Mouse (Mus musculus) right cerebral cortex, postnatal 14 days (tissue): Measurements from ENCODE around the gene Sars.

Experiments
- DNase-seq: peaks from one replicate; pipeline ENCODE4 v3.0.0; 2022

The Sars gene

DNA sequence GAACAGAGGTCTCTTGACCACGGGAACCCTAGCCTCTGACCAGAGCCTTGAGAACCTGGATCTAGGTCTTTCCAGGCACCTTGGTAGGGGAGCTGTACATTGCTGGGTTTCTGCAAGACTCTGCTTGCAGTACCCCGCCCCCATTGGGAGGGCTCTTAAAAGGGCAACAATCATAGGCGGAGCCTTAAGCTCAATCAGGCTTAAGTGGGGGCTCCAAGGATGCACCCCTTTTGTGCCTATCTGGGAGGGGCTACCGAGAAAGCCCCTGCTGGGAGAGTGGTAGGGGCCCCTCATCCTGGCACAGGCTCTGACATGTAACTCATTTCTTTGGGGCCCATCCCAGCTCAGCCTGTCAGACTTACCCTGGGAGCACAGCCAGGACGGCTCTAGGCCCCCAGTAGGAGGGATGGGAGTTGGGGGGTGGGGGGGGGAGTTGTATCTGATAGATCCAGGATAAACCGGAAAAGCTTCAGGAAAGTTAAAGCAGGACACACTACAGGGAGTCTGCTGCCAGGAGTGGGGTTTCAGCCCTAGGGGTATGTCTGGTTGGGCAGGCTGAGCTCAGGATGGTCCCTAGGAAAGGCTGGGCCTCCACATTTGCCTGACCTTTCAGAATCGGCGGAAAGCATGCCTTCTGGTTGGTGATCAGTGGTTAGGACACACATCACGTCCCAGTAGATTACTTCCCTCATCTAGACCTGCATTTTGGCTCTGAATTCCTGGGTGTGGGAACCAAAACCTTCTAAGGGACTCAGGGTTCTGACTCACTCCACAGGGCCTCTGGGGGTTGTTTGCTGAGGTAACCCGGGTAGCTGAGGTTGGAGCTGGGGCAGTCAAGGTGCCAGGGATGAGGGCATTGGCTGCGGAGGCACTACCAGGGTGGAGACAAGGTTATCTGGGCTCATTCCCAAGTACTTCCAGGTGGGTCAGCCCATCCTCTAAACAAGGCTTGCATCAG, 20.9 kb downstream of the Sars start:
- peak; percentile 65 for DNase-seq

DNA sequence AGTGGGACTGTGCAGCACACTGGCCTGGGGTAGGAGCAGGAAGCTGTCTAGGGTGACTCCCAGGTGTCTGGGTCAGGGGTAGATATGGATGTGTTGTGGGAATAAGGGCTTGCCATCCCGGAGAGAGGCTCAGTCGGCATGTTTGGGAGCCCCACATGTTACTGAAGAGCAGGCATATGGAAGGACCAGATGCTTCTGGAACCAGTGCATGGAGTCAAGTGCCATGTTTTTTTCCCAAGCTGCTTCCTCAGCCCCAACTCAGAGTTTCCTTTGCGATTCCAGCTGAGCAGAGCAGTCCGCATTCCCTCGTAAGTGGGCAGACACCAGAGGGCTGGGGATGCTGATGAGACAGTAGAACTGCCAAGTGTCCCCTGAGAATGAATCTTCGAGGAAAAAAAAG, 22.0 kb downstream of the Sars start:
- DNase-seq, result no peak

DNA sequence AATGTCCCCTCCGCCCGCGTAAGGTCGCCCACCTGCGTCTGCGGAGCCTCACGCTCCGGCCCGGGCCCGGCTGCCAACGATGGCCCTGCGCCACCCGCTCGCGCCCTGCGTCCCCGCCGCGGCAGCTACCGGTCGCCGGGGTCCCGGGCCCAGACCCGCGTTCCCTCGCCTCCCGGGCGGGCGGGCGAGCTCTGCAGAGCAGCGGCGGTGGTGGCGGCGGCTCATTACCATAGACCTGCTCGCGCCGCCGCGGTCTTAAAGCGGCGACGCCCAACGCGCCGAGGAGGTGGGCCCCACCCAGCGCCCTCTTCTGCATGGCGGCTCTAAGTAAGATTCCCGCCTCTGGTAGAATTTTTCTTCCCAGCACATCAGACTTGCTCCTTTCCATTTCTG, 29.2 kb downstream of the Sars start:
- peak; percentile 85 for DNase-seq

DNA sequence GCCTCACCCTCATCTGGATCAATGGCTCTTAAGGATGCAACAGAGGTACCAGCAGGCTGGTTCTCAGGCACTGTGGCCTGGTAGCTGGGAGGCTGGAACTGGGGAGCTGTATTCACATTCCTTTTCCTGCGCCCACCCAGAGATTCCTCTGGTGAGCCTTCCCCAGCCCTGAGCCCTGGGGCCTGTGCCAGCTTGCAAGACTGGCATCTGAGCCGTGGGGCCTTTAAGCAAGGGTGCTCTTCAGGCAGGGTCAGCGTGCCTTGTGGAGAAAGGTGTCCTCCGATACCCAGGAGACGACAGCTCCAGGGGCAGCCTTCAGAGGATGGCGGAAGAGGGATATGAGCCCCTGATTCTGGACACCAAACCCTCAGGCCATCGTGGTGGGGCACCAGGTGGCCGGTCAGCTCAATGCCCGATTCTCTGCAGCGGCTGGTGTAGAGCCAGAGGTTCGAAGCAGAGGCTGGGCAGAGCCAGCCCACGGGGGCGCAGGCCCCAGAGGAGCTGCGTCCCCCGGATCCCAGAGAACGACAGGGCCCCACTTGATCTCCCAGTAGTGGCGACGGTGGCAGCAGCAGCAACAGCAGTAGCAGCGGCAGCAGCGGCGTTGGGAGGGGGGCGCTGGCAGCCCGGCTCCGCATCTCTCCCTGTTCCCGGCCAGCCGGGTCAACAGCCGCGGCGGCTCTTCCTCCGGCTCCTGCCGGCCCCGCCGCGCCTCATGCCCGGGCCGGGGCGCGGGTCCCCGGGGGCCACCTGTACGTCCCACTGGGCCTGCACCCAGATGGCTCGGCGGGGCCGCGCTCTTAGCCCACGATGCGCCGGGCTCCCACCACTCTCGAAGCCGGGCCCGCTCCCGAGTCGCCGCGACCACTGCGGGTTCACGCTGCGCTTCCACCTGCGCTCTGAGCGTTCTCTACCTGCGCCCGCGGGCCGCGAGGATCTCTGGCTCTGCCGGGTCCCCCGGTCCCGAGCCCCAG, 29.9 kb downstream of the Sars start, which contains the start of gene Celsr2:
Gene Celsr2 (minus strand): TSS at position 696 of the 974 bp plus-strand sequence.
- DNase-seq, result no peak

DNA sequence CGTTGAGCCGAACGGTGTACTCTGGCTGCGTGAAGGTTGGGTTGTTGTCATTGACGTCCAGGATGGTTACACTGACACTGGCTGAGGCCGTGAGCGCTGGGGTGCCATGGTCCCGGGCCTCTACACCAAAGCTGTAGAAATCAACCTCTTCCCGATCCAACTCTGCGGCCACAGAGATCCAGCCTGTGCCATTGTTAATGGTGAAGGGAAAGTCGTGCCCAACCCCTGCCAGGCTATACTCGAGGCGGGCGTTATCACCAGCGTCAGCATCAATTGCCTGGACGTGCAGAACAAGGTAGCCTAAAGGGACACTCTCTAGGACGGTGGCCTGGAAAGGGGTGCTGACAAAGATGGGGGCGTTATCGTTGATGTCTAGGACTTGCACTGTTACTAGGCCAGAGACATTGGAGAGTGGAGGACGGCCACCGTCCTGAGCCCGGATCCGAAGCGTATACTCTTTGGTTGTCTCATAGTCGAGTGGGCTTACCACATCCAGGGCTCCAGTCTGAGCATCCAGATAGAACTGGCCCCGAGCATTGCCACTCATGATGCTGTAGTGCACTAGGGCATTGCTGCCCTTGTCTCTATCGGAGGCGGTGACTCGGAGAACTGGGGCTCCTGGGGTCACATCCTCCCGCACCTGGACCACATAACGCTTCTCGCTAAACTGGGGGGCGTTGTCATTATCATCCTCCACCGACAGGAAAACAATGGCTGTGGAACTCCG, 31.2 kb downstream of the Sars start:
- no peak for DNase-seq

DNA sequence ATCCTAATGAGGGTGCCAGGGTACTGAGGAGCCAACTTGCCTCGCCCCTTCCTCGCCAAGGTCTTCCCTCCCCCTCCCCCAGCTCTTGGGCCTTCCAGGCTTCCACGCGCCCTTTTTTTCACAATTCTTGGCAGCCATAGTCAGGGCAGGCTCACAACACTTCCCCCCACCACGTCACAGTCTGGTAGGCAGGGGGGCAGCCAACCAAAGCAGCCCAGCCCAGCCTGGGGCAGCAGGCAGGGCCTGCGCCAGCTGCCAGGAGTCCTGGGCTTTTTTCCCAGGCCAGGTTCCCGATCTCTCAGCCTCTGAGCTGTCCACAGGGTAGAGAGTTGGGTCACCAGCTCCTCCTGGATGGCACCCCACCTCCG, 33.3 kb downstream of the Sars start:
- no peak for DNase-seq

DNA sequence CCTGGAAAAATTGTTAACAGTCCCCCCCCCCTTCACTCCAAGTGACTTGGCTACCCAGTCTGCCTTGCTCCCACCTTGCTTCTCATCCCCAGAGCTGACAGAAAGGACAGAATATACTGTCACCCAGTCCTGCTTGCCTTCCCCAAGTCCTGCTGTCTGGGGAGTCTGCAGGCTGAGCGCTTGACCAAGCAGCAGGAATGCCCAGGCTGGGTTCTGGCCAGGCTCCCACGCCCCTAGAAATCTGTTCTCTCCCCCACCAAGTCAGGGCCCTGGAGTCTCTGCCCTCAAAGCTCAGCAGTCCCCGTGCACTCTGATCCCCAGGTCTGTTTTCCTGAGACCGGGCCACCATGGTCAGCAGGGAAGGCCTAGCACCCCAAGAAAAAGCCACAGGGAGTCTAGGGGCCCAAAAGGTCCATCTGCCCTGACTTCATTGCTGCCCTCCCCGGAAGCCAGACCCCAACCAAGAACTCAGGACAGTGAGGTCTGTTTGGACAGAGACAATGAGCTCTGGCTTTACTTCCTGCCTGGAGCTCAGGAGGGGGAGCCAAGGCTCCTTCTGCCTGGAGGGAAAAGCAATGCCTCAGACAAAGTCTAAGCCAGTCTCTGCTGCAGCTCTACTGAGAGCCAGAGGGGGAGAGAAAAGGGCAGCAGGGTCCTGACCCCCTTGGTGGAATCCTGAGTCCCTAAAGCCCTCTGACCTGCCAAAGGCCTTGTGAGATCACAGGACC, 33.8 kb downstream of the Sars start:
- no peak for DNase-seq

DNA sequence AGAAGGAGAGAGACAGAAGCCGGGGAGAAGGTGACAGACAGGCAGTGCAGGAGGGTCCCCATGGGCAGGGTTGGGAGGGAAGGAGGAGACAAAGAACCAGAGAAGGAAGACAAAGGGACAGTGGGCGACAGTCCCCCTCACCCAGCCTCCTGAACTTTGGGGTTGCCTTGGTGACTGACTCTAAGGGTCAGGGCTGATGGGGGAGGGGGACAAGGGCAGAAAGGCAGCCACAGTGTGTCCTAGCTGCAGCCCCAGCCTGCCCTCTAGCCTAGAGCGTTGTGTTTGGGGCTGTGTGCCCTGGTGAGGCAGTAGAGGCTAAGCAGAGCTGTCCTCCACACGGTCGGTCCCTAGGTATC, 34.7 kb downstream of the Sars start:
- DNase-seq, result no peak

DNA sequence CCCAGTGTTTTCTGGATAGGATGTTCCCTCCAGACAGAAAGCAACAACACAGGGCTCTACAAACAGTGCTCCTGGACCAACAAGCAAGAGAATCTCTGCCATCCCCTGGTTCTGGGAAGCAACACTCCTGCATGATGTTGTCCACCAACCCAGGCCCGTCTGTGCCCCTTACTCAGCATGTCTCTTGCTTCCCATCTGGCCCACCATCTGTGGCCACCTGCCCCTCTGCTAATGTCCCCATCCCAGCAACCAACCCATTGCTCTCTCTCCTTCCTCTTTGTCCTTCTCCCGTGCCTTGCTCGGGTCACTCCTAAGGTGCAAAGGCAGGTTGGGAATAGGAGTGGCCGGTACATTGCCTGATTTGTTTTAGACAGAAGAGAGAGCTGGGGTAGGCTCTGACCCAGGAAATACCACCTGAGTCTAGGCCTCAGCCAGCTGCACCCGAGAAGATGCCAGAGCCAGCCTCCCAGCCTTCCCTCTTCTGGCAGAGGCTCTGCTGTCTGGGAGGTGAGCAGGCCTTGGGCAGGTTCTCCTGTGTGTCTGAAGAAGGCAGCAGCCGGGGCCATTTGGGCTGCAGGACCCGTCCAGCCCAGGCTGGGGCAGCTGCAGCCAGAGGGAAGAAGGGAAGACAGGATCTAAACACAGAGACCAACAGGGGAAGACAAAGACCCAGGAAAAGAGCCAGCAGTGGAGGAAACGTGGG, 35.2 kb downstream of the Sars start:
- no peak for DNase-seq

DNA sequence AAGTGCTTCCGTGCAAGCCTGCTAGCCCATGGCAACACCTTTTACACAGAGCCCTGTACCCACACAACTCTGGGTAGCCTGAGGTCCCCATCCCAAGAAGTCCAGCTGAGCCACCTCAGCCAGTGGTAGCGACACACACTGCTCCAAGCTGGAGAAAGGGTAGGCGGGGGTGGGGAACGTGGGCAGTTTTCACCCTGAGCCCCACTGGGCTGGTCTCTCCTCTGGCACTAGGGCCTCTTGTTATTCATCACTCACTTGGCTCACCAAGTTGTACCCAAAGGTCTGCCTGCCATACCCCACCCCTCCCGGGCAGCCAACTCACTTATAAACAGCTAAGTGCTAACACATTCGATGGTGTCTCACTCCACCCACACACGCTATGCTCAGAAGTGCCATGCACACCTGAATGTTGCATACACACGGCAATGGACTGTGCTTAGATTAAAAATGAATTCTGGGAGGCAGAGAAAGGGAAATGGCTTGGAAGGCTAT, 36.4 kb downstream of the Sars start:
- no peak for DNase-seq

DNA sequence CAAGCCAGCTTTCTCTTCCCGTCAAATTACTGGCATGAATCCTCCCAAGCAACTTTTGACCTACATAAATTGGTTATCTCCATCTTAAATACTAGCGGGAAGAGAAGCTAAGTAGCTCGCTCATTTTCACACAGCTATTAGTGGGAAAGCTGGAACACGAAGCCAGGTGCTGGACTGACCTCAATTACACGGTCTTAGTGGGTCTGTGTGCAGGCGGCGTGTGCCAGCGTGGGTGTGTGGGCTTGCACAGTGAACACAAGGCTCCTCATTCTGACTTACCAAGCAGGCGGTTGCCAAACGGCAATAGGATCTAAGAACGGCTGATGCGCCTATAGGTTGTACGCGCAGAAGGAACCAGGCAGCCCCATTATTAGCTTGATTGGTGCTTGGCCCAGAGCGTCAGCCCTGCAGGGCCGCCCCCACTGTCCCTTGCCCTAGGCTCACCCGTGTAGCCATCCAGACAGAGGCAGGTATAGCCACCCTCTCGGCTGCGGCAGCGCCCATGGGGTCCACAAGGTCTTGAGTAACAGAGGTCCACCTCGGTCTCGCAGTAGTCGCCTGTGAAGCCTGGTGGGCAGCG, 38.6 kb downstream of the Sars start:
- no peak for DNase-seq

DNA sequence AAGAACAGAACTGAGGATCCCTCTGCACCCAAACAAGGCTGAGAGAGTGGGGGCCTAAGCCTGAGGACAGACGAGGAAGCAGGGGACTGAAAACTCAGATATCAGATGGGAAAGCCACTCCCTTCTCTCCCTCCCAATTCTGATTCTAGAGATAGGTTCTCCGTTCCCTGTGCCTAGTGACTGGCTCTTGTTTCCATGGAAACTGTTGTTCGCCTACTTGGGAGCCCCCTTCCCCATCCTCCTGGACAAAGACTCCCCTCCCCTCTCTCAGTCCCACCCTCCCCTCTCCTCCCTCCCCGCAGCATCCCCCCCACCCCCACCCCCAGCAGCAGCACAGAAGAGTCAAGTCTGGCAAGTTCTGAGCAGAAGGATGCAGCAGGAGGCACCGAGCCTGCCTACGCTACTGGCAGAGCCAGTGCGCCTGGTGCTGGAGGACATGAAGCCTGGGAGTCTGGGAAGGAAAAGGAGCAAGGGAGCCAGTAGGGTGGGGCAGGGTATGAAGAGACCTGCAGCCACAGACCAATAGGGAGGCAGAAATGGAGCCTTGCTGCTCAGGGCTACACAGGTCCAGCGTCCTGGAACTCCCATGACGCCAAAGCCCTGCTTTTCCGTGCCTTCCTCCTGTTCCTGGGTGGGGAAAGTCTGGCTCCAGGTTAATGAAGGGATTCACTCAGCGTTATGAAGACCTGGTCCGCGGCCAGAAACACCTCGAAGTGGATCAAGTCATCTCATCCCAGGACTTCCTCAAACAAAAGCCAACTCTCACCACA, 39.3 kb downstream of the Sars start:
- DNase-seq, result no peak

DNA sequence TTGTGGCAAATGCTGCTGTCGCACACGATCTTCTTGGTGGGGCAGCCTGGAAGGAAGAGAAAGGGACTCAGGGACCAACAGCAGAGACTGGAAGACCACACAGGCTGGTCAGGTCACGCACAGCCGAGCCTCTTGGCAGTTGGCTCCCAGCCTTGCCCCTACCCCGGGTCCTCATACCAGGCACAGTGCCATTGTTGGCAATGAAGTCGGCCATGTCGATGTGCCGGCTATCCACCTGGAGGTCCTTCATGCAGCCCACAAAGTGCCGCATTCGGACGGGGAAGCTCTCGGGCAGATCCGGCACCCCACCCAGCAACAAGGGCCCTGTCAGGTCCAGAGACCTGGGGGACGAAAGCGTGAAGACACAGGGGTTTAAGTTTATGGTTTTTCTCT, 42.5 kb downstream of the Sars start:
- no peak for DNase-seq

DNA sequence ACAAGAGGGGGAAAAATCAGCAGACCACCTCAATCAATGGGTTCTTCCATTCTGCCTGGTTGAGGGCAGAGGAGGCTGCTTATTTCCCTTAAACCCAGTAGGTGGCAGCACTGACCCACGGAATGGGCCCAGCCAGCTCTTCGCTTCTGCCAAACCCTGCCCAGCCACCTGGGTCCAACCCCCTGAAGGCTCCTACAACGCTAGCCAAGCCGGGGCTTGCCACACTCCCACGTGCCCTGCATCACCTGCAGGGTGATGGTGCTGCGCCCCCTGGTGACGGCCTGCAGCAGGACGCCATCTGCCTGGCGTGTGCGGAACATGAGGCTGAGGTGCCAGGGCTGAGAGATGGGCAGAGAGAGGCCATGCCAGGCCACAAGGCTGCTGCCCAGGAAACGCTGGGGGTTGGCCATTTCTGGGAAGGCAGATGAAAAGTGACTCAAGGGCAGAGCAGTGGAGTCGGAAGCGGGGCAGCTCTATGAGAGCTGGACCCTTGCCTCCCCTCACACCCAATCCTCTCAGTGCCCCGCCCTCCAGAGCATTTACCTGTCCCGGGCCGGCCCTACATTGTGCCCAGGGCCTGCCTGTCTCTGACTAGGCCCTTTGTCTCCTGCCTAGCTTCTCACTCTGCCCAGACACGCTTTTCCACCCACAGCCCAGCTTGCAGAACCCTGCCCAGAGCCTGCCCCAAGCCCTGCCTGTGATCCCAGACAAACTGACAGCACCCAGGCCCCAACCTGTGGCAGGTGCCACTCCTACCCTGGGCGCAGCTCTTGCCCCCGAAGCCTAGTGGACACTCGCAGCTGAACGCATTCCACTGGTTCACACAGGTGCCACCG, 43.1 kb downstream of the Sars start:
- peak; percentile 83 for DNase-seq

DNA sequence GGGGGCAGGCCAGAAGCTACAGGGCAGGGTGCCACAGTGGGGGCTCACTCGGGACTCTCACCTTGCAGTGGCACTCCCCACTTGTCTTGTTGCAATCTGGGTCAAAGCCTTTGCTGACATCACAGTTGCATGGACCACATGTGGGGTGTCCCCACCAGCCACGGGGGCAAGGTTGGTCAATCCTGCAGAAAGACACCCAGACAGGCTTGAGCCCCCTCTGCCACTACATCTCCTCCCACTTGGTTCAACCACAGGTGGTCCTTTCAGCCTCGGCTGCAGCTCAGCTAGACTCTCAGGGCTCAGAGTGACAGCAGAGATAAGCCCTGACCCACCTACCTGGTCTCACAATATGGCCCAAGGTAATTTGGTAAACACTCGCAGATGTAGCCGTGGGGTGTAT, 44.6 kb downstream of the Sars start:
- DNase-seq, result no peak

DNA sequence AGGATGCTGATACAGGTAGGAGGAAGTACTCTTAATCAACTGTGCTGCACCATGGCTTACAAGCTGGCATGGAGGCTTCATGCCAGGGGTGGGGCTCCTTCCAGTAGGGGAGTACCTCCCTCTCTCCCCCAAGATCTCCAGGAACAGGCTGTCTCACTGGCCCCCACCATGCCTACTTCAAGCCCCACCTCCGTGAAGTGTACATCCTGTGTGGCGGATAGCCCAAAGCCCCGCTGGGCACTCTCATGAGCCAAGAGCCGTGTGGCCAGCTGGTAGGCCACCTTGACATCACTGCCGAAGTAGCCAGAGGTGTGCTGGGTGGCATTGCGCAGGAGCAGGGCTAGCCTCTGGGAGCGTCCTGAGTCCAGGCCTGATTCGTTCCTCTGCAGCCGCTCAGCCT, 46.7 kb downstream of the Sars start:
- no peak for DNase-seq

DNA sequence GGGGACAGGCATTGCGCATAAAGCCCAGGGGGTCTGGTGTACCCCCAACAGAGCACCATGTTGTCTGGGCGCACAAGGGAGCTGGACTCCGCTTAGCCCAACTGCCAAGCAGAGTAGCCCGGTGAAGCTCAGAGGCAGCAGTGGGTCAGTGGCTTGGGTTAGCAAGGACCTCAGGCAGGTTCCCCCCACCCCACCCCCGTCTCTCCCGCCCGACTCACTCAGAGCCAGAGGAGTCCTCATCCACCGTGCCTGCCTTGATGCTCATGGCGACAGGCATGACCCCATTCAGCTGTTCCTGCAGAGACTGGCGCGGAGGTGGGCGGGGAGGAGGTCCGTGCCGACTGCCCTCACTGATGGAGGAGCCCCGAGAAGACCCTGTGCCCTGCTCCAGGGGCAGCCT, 52.2 kb downstream of the Sars start:
- DNase-seq, result no peak

DNA sequence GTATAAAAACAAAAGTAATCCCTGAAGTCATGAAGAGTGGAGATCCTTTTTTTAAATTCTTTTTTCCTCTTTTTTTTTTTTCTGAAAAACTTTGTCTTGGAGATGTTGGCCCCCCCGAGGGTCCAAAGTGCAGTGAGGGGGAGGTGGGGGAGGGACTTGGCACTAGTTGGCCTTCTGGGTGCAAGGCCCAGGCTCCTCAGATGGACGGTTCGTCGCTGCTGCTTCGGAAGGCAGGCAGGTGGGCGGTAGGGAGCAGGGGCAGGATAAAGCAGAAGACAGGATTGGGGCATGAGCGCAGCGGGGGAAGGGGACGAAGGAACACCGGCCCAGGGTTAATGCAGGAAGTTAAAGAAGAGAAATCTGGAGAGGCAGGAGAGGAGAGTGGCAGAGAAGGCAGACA, 52.7 kb downstream of the Sars start:
- DNase-seq, result no peak

DNA sequence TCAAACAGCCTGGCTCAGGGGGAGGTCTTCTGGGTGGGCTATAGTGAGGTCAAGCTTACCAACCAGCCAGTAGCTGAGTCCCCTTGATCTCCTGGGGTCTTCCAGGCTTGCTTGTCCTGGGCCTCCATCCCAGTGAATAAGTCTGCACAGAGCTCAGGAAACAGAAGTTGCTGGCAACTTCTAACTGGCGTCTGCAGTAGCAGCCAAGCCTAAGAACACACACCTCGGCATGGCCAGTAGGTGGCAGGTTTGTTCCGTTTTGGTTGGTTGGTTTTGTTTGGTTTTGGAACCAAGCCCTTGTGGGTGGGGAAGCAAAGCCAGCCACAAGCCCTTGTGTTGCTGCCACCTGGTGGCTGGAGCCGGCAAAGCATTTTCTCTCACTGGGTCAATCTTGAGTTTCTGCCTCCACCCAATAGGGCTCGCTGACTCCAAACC, 55.9 kb downstream of the Sars start:
- peak; percentile 95 for DNase-seq
